11 mouse cellular contexts compared by ENCODE assay signal in genomic region chr8:94900617-94901016, GRCm38 (mm10). TPM values are rescaled to one million over a fixed set of nuclear protein-coding genes. Genes with fewer than 3 reads are reported as not detected.
A peak's percentile ranks its signal among the peaks of the same experiment; 100 is the strongest.
DNase-seq lines count a peak whose midpoint lies in the region; ATAC-seq lines count a peak whose summit lies in the region.
"Had no signal": no experiment of that assay in that cellular context is flagged by ENCODE, and none has a peak within 500 bp of the region (broad histone marks: within the 10 kb centered on the region; RNA-seq: fewer than 3 reads in every experiment).

No protein-coding gene starts in this region.

- no peak overlapping the region for H3K4me2 ChIP-seq in forebrain, embryonic 13.5 days
- H3K4me2 ChIP-seq in lung, embryonic 15.5 days = no peak overlapping the region
- peak overlapping the region; percentile 39 for H3K4me2 ChIP-seq in heart, embryonic 15.5 days
- H3K4me2 ChIP-seq in liver, embryonic 15.5 days = peak overlapping the region; percentile 74
- H3K4me2 ChIP-seq: midbrain, embryonic 13.5 days had no signal

- H3K27me3 ChIP-seq in forebrain, embryonic 10.5 days (ENCODE audit: poor library complexity, severe bottlenecking) = peaks cover 15% of the 10 kb centered on the region
- H3K27me3 ChIP-seq in forebrain, embryonic 13.5 days = no peaks in the 10 kb centered on the region
- H3K27me3 ChIP-seq in lung, embryonic 15.5 days = no peaks in the 10 kb centered on the region
- no peaks in the 10 kb centered on the region for H3K27me3 ChIP-seq in heart, embryonic 15.5 days
- no peaks in the 10 kb centered on the region for H3K27me3 ChIP-seq in liver, embryonic 15.5 days

- ATAC-seq in forebrain, embryonic 13.5 days = no peak
- no peak for ATAC-seq in lung, embryonic 15.5 days (ENCODE audit: borderline replicate concordance, extremely low read depth, low FRiP score, low TSS enrichment)
- peak; percentile 34 for ATAC-seq in heart, embryonic 15.5 days (replicated peaks; ENCODE audit: insufficient number of reproducible peaks, insufficient read depth, low FRiP score, low read depth)
- no peak for ATAC-seq in liver, embryonic 15.5 days (ENCODE audit: insufficient read depth)
- ATAC-seq: forebrain, postnatal 0 days; midbrain, embryonic 13.5 days had no signal

- peak overlapping the region; percentile 79 for H3K27ac ChIP-seq in forebrain, embryonic 10.5 days
- H3K27ac ChIP-seq in forebrain, embryonic 13.5 days = no peak overlapping the region
- H3K27ac ChIP-seq in lung, embryonic 15.5 days = peak overlapping the region; percentile 74
- H3K27ac ChIP-seq in heart, embryonic 15.5 days = peak overlapping the region; percentile 88
- peak overlapping the region; percentile 97 for H3K27ac ChIP-seq in liver, embryonic 15.5 days (replicated peaks)
- H3K27ac ChIP-seq: midbrain, embryonic 13.5 days had no signal

- H3K36me3 ChIP-seq in forebrain, embryonic 10.5 days (replicated peaks) = peaks cover 33% of the 10 kb centered on the region
- peaks cover 5% of the 10 kb centered on the region; the same call in 1 of the 2 replicates for H3K36me3 ChIP-seq in forebrain, embryonic 13.5 days (ENCODE audit: poor library complexity, severe bottlenecking)
- peaks cover 16% of the 10 kb centered on the region for H3K36me3 ChIP-seq in lung, embryonic 15.5 days
- H3K36me3 ChIP-seq in heart, embryonic 15.5 days = peaks cover 10% of the 10 kb centered on the region
- no peaks in the 10 kb centered on the region for H3K36me3 ChIP-seq in liver, embryonic 15.5 days (replicated peaks)
- H3K36me3 ChIP-seq: midbrain, embryonic 13.5 days had no signal

- peaks cover 40% of the 10 kb centered on the region for H3K4me1 ChIP-seq in forebrain, embryonic 10.5 days
- H3K4me1 ChIP-seq in forebrain, embryonic 13.5 days = peaks cover 26% of the 10 kb centered on the region
- peaks cover 41% of the 10 kb centered on the region for H3K4me1 ChIP-seq in lung, embryonic 15.5 days
- H3K4me1 ChIP-seq in heart, embryonic 15.5 days (replicated peaks) = peaks cover 55% of the 10 kb centered on the region
- H3K4me1 ChIP-seq in liver, embryonic 15.5 days (replicated peaks) = peaks cover 65% of the 10 kb centered on the region
- H3K4me1 ChIP-seq: midbrain, embryonic 13.5 days had no signal

- no peak for DNase-seq in forebrain, embryonic 10.5 days (ENCODE audit: extremely low spot score, low spot score)
- DNase-seq in lung, postnatal 14 days = no peak
- DNase-seq in layer of hippocampus, postnatal 14 days (ENCODE audit: low spot score in 2 of 2) = no peak
- no peak for DNase-seq in layer of hippocampus, postnatal 36 days
- DNase-seq: forebrain, postnatal 0 days had no signal

- whole genome bisulfite sequencing in forebrain, embryonic 10.5 days = 40% methylated on average over 6 of the region's 6 CpGs
- 29% methylated on average over 6 of the region's 6 CpGs for WGBS in forebrain, embryonic 13.5 days
- WGBS in lung, embryonic 15.5 days = 11% methylated on average over 6 of the region's 6 CpGs
- 6% methylated on average over 6 of the region's 6 CpGs for WGBS in heart, embryonic 15.5 days
- WGBS in liver, embryonic 15.5 days (ENCODE audit: insufficient replicate concordance) = 35% methylated on average over 6 of the region's 6 CpGs

- no peak overlapping the region; the same call in 1 of the 2 replicates for H3K4me3 ChIP-seq in forebrain, embryonic 10.5 days
- H3K4me3 ChIP-seq in forebrain, embryonic 13.5 days = no peak overlapping the region
- H3K4me3 ChIP-seq in lung, embryonic 15.5 days = no peak overlapping the region
- no peak overlapping the region for H3K4me3 ChIP-seq in heart, embryonic 15.5 days
- H3K4me3 ChIP-seq in liver, embryonic 15.5 days (replicated peaks) = 0 out of 2 replicates have a peak overlapping the region, but pooled peaks have one; percentile 4
- H3K4me3 ChIP-seq: midbrain, embryonic 13.5 days had no signal

- no peak overlapping the region for H3K9ac ChIP-seq in forebrain, embryonic 13.5 days
- no peak overlapping the region for H3K9ac ChIP-seq in lung, embryonic 15.5 days
- H3K9ac ChIP-seq in heart, embryonic 15.5 days = no peak overlapping the region
- peak overlapping the region; percentile 10 for H3K9ac ChIP-seq in liver, embryonic 15.5 days
- H3K9ac ChIP-seq: forebrain, postnatal 0 days; midbrain, embryonic 13.5 days had no signal

- no peaks in the 10 kb centered on the region for H3K9me3 ChIP-seq in forebrain, embryonic 10.5 days
- H3K9me3 ChIP-seq in forebrain, embryonic 13.5 days (replicated peaks) = no peaks in the 10 kb centered on the region
- no peaks in the 10 kb centered on the region for H3K9me3 ChIP-seq in lung, embryonic 15.5 days
- H3K9me3 ChIP-seq in heart, embryonic 15.5 days (replicated peaks) = no peaks in the 10 kb centered on the region
- H3K9me3 ChIP-seq in liver, embryonic 15.5 days (replicated peaks) = no peaks in the 10 kb centered on the region
- H3K9me3 ChIP-seq: midbrain, embryonic 13.5 days had no signal

RNA-seq across cellular contexts. Expression of gene Ccdc102a, which starts 17.3 kb away (rescaled TPM):
- polyA plus RNA-seq in forebrain, embryonic 10.5 days (2016; fragmentation: Nextera tagmentation; extraction: Ambion mirVana) = 11.9 and 13.5 TPM in 2 replicates
- 5.6 TPM in 2 replicates for polyA plus RNA-seq in forebrain, embryonic 13.5 days (2015; fragmentation: Nextera tagmentation; extraction: Ambion mirVana)
- 28.7 and 29.3 TPM in 2 replicates for polyA plus RNA-seq in lung, embryonic 15.5 days (2015; fragmentation: Nextera tagmentation; extraction: Ambion mirVana)
- 18.6 and 25.1 TPM in 2 replicates for polyA plus RNA-seq in heart, embryonic 15.5 days (2015; fragmentation: Nextera tagmentation; extraction: Ambion mirVana)
- polyA plus RNA-seq in liver, embryonic 15.5 days (2015; fragmentation: Nextera tagmentation; extraction: Ambion mirVana) = 2.3 TPM in 2 replicates
- total RNA-seq in layer of hippocampus, postnatal 14 days (2021) = 1 to 10 TPM; 2.7 to 3.8 TPM
- total RNA-seq in layer of hippocampus, postnatal 36 days (2021) = 1 to 10 TPM; 1.1 to 2.1 TPM

RNA-seq across cellular contexts. Expression of gene Adgrg5, which starts 22.9 kb away (rescaled TPM):
- polyA plus RNA-seq in forebrain, embryonic 10.5 days (2016; fragmentation: Nextera tagmentation; extraction: Ambion mirVana) = 0.43 and 0.62 TPM in 2 replicates
- 0.19 TPM in 1 of 2 replicates, not detected in the other for polyA plus RNA-seq in forebrain, embryonic 13.5 days (2015; fragmentation: Nextera tagmentation; extraction: Ambion mirVana)
- 0.29 and 0.36 TPM in 2 replicates for polyA plus RNA-seq in lung, embryonic 15.5 days (2015; fragmentation: Nextera tagmentation; extraction: Ambion mirVana)
- polyA plus RNA-seq in heart, embryonic 15.5 days (2015; fragmentation: Nextera tagmentation; extraction: Ambion mirVana) = 0.25 and 1.2 TPM in 2 replicates
- 0.25 TPM in 2 replicates for polyA plus RNA-seq in liver, embryonic 15.5 days (2015; fragmentation: Nextera tagmentation; extraction: Ambion mirVana)
- total RNA-seq in layer of hippocampus, postnatal 14 days (2021) = not detected
- total RNA-seq in layer of hippocampus, postnatal 36 days (2021) = not detected
- total RNA-seq: left cerebral cortex, postnatal 25 days had no signal

RNA-seq across cellular contexts. Expression of gene Dok4, which starts 24.5 kb away (rescaled TPM):
- 14.4 and 14.9 TPM in 2 replicates for polyA plus RNA-seq in forebrain, embryonic 10.5 days (2016; fragmentation: Nextera tagmentation; extraction: Ambion mirVana)
- polyA plus RNA-seq in forebrain, embryonic 13.5 days (2015; fragmentation: Nextera tagmentation; extraction: Ambion mirVana) = 38.2 and 39.2 TPM in 2 replicates
- 40.4 and 45.7 TPM in 2 replicates for polyA plus RNA-seq in lung, embryonic 15.5 days (2015; fragmentation: Nextera tagmentation; extraction: Ambion mirVana)
- polyA plus RNA-seq in heart, embryonic 15.5 days (2015; fragmentation: Nextera tagmentation; extraction: Ambion mirVana) = 22.9 and 31.6 TPM in 2 replicates
- 11.0 and 12.9 TPM in 2 replicates for polyA plus RNA-seq in liver, embryonic 15.5 days (2015; fragmentation: Nextera tagmentation; extraction: Ambion mirVana)
- 10 to 100 TPM; 50.2 to 54.1 TPM for total RNA-seq in layer of hippocampus, postnatal 14 days (2021)
- 10 to 100 TPM; 27.4 to 27.6 TPM for total RNA-seq in layer of hippocampus, postnatal 36 days (2021)

RNA-seq across cellular contexts. Expression of gene Polr2c, which starts 43.4 kb away (rescaled TPM):
- polyA plus RNA-seq in forebrain, embryonic 10.5 days (2016; fragmentation: Nextera tagmentation; extraction: Ambion mirVana) = 176 and 179 TPM in 2 replicates
- 170 TPM in 2 replicates for polyA plus RNA-seq in forebrain, embryonic 13.5 days (2015; fragmentation: Nextera tagmentation; extraction: Ambion mirVana)
- polyA plus RNA-seq in lung, embryonic 15.5 days (2015; fragmentation: Nextera tagmentation; extraction: Ambion mirVana) = 161 and 164 TPM in 2 replicates
- polyA plus RNA-seq in heart, embryonic 15.5 days (2015; fragmentation: Nextera tagmentation; extraction: Ambion mirVana) = 107 and 122 TPM in 2 replicates
- 70.5 and 74.1 TPM in 2 replicates for polyA plus RNA-seq in liver, embryonic 15.5 days (2015; fragmentation: Nextera tagmentation; extraction: Ambion mirVana)
- total RNA-seq in layer of hippocampus, postnatal 14 days (2021) = 10 to 100 TPM; 50.0 to 57.8 TPM
- 10 to 100 TPM; 62.4 to 71.5 TPM for total RNA-seq in layer of hippocampus, postnatal 36 days (2021)

Comparison
In these comparisons a context has a peak if more than half of its experiments do, and no peak if none do; other contexts are left out.
1. H3K4me2 ChIP-seq: peak in heart, embryonic 15.5 days (single experiment) and liver, embryonic 15.5 days (single experiment); none in forebrain, embryonic 13.5 days (single experiment) and lung, embryonic 15.5 days (single experiment).